Mouse (Mus musculus): ENCODE results near the gene Zfp988.
"Not testable (repeated sequence)": the region's sequence is repeated elsewhere in the genome, so short reads cannot be mapped to it uniquely, and the experiment has no call there.

GRCm38 (mm10) chr4:147346361-147347035 is 41.0 kb downstream of the Zfp988 start:
- TF ChIP-seq CTCF (IDR thresholded peaks at IDR 0.05; ENCODE audit: borderline replicate concordance, control insufficient read depth, extremely low read depth, insufficient read depth, low read length, poor library complexity); POLR2A (IDR thresholded peaks at IDR 0.05; ENCODE audit: control insufficient read depth, extremely low read depth, insufficient read depth, low read length, poor library complexity): not testable (repeated sequence)
